Mouse (Mus musculus) hindbrain, embryonic 10.5 days (tissue): ENCODE measurements around the gene Olfr319. TPM values are rescaled to one million over a fixed set of nuclear protein-coding genes. Genes with fewer than 3 reads are reported as not detected.
"Not testable (repeated sequence)": the region's sequence is repeated elsewhere in the genome, so short reads cannot be mapped to it uniquely, and the experiment has no call there.

ENCODE experiments used
- DNase-seq: peaks from one replicate; pipeline ENCODE4 v3.0.0-alpha.2; 2017; ENCODE audit warnings: low spot score
- H3K27ac ChIP-seq: fragments of 300-500 bp; sonication (generic); 2 replicates; pipeline ENCODE4 v1.5.1; 2016; ENCODE audit warnings: mild to moderate bottlenecking, moderate library complexity
- H3K27me3 ChIP-seq: fragments of 300-500 bp; sonication (generic); 2 replicates; pipeline ENCODE4 v1.6.1; 2016; ENCODE audit warnings: mild to moderate bottlenecking; ENCODE audit not compliant: poor library complexity, insufficient read depth, severe bottlenecking
- H3K36me3 ChIP-seq: fragments of 300-500 bp; sonication (generic); 2 replicates; pipeline ENCODE4 v1.6.1; 2016; ENCODE audit warnings: mild to moderate bottlenecking, moderate library complexity
- H3K4me1 ChIP-seq: fragments of 300-500 bp; sonication (generic); replicated peaks from 2 replicates; pipeline ENCODE4 v1.6.1; 2016; ENCODE audit warnings: mild to moderate bottlenecking
- H3K4me3 ChIP-seq: fragments of 300-500 bp; sonication (generic); 2 replicates; pipeline ENCODE4 v1.5.1; 2016; ENCODE audit warnings: mild to moderate bottlenecking, moderate library complexity
- H3K9me3 ChIP-seq: fragments of 300-500 bp; sonication (generic); 2 replicates; pipeline ENCODE4 v1.6.1; 2016; ENCODE audit warnings: mild to moderate bottlenecking, moderate library complexity
- WGBS: fragments of 180-500 bp; shearing (Covaris S2); methylation state at CpG from one replicate; pipeline ENCODE4 v1.1.7; 2016; 5-methylcytosine and 5-hydroxymethylcytosine counted together
- polyA plus RNA-seq: library from polyadenylated mRNA; unstranded; fragments of >200 nt; fragmentation: Nextera tagmentation; extraction: Ambion mirVana; gene quantifications from 2 replicates; pipeline ENCODE4 v1.2.1, GENCODE M21; 2016

The Olfr319 gene
- polyA plus RNA-seq, 1 experiment from 2014 or later = not detected

DNA sequence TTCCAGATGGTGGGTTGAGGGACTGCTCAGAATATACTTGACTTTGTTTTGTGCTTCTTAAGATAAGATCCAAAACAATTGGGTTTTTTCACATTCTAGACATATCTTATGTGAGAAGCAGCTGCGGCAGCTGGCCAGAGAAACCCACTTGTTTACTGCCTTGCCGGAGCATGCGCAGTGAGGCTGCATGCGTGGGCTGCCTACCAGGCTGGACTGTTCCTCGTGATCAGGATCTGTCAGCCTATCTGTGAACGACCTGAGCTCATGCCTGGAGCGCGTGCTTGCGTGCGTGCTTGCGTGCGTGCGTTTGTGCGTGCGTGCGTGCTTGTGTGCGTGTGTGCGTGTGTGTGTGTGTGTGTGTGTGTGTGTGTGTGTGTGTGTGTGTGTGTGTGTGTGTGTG lies 52.1 kb downstream of the Olfr319 start:
- not testable (repeated sequence) for H3K36me3 ChIP-seq
- WGBS = 76% methylated on average over 18 of the region's 18 CpGs

DNA sequence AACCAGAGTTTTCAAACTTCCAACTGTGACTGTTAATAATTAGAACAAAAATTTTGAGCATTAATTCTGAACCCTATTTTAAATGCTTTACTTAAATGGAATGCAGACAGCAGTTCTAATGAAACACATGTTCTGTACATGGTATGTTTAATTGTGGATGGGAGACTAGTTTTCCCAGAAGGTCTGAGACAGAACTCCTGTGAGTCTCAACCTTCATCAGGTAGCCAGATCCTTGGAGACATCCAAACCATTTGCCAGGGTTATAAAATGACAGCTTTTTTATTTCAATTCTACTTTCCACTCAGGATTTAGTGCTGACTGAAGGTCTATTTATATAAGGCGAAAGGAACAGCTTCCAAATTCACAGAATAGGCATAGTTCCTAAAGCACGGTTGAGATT lies 53.5 kb downstream of the Olfr319 start, which contains the start of gene Olfr316:
Olfr316 (plus strand) TSS at position 301 of the 400 bp plus-strand sequence.
- Histone ChIP-seq H3K4me3 (no peak within 1 kb of the TSS), H3K36me3 (no peaks in the 10 kb centered on the region), H3K9me3 (no peaks in the 10 kb centered on the region), H3K27ac (no peak within 1 kb of the TSS), H3K4me1 (no peaks in the 10 kb centered on the region), H3K27me3 (no peaks in the 10 kb centered on the region)
- WGBS = 90% methylated on average over 2 of the region's 2 CpGs
- DNase-seq = no peak

More for the DNA sequence above, 52.1 kb downstream of the Olfr319 start:
- H3K27ac ChIP-seq, H3K27me3 ChIP-seq, H3K4me1 ChIP-seq, DNase-seq, H3K9me3 ChIP-seq, H3K4me3 ChIP-seq: not testable (repeated sequence)

Other genes starting within 250 kb of the Olfr319 start
- gene Lypd9, start 246.2 kb upstream of the Olfr319 start, polyA plus RNA-seq = not detected in 2 replicates
- gene Olfr30, start 236.9 kb upstream of the Olfr319 start, polyA plus RNA-seq = not detected in 2 replicates
- gene Olfr332, start 206.6 kb upstream of the Olfr319 start, polyA plus RNA-seq = not detected in 2 replicates
- gene Olfr331, start 196.6 kb upstream of the Olfr319 start, polyA plus RNA-seq = not detected in 2 replicates
- not detected in 2 replicates for gene Olfr330, start 164.3 kb upstream of the Olfr319 start, polyA plus RNA-seq
- gene Olfr329-ps, start 152.7 kb upstream of the Olfr319 start, polyA plus RNA-seq = not detected in 2 replicates
- not detected in 2 replicates for gene Olfr328, start 143.5 kb upstream of the Olfr319 start, polyA plus RNA-seq
- gene Olfr224, start 128.6 kb upstream of the Olfr319 start, polyA plus RNA-seq = not detected in 2 replicates
- not detected in 2 replicates for gene Olfr325, start 121.4 kb upstream of the Olfr319 start, polyA plus RNA-seq
- not detected in 2 replicates for gene Olfr324, start 104.0 kb upstream of the Olfr319 start, polyA plus RNA-seq
- not detected in 2 replicates for gene 2210407C18Rik, start 83.1 kb upstream of the Olfr319 start, polyA plus RNA-seq
- gene Olfr323, start 68.7 kb upstream of the Olfr319 start, polyA plus RNA-seq = not detected in 2 replicates
- 0.54 and 0.60 TPM in 2 replicates for gene Trim58, start 58.7 kb upstream of the Olfr319 start, polyA plus RNA-seq
- gene Olfr322, start 40.4 kb upstream of the Olfr319 start, polyA plus RNA-seq = not detected in 2 replicates
- gene Olfr320, start 18.1 kb upstream of the Olfr319 start, polyA plus RNA-seq = not detected in 2 replicates
- not detected in 2 replicates for gene Olfr318, start 24.9 kb downstream of the Olfr319 start, polyA plus RNA-seq
- gene Olfr317, start 40.0 kb downstream of the Olfr319 start, polyA plus RNA-seq = not detected in 2 replicates
- gene Olfr316, start 53.6 kb downstream of the Olfr319 start, polyA plus RNA-seq = not detected in 2 replicates
- gene Olfr315, start 74.0 kb downstream of the Olfr319 start, polyA plus RNA-seq = not detected in 2 replicates
- not detected in 2 replicates for gene Olfr314, start 83.8 kb downstream of the Olfr319 start, polyA plus RNA-seq
- gene Fam183b, start 102.8 kb downstream of the Olfr319 start, polyA plus RNA-seq = 8.4 and 19.1 TPM in 2 replicates
- not detected in 2 replicates for gene Olfr313, start 115.8 kb downstream of the Olfr319 start, polyA plus RNA-seq
- gene Olfr312, start 130.1 kb downstream of the Olfr319 start, polyA plus RNA-seq = not detected in 2 replicates
- not detected in 2 replicates for gene Olfr311, start 140.1 kb downstream of the Olfr319 start, polyA plus RNA-seq
- 10.0 and 12.0 TPM in 2 replicates for gene Gm12258, start 148.0 kb downstream of the Olfr319 start, polyA plus RNA-seq
- gene 2810021J22Rik, start 168.1 kb downstream of the Olfr319 start, polyA plus RNA-seq = 11.3 and 12.4 TPM in 2 replicates
- 4.3 and 4.7 TPM in 2 replicates for gene Zfp39, start 205.1 kb downstream of the Olfr319 start, polyA plus RNA-seq
- 0.05 TPM in 1 of 2 replicates, not detected in the other for gene Btnl10, start 218.7 kb downstream of the Olfr319 start, polyA plus RNA-seq
- 297 and 381 TPM in 2 replicates for gene Rnf187, start 239.8 kb downstream of the Olfr319 start, polyA plus RNA-seq
- gene Hist3h2ba, start 249.8 kb downstream of the Olfr319 start, polyA plus RNA-seq = 39.0 and 115 TPM in 2 replicates